Mouse (Mus musculus): ENCODE results near the gene Rbfox1. TPM values are rescaled to one million over a fixed set of nuclear protein-coding genes. Genes with fewer than 3 reads are reported as not detected.

Gene Rbfox1
- total and polyA plus RNA-seq, 3 experiments, result not detected

- Histone ChIP-seq H3K4me1 (ENCODE audit: control insufficient read depth in 1 of 2, insufficient read depth in 2 of 2, low read length in 2 of 2) (no peaks in the 10 kb centered on the region), H3K9ac (ENCODE audit: control insufficient read depth, low read depth, low read length, poor library complexity, severe bottlenecking) (no peak overlapping the region), H3K79me2 (ENCODE audit: control insufficient read depth, insufficient read depth, low read length, poor library complexity) (no peaks in the 10 kb centered on the region), H3K4me3 (ENCODE audit: control insufficient read depth in 1 of 2, insufficient read depth in 1 of 2, low read depth in 2 of 2, low read length in 2 of 2) (no peak overlapping the region), H3K27ac (ENCODE audit: control insufficient read depth, low read depth, low read length) (no peak overlapping the region), H3K36me3 (ENCODE audit: control insufficient read depth in 1 of 2, insufficient read depth in 2 of 2, low read length in 2 of 2) (no peaks in the 10 kb centered on the region), H3K27me3 (ENCODE audit: control insufficient read depth in 1 of 2, insufficient read depth in 2 of 2, low read length in 2 of 2) (no peaks in the 10 kb centered on the region), H3K9me3 (replicated peaks; ENCODE audit: insufficient read depth, low read length) (no peaks in the 10 kb centered on the region)
- DNase-seq (ENCODE audit: low read depth, low spot score), result no peak
- no peak for TF ChIP-seq E2F4 (IDR thresholded peaks at IDR 0.05; ENCODE audit: borderline replicate concordance, low read depth, low read length)
- TF ChIP-seq KAT2A (conservative IDR thresholded peaks at IDR 0.05; ENCODE audit: low read depth, low read length), result no peak
- TF ChIP-seq MYB (IDR thresholded peaks at IDR 0.05; ENCODE audit: low read depth, low read length), result no peak
Observed at GRCm38 (mm10) chr16:6851393-6851792, 966.2 kb downstream of the Rbfox1 start.

DNA sequence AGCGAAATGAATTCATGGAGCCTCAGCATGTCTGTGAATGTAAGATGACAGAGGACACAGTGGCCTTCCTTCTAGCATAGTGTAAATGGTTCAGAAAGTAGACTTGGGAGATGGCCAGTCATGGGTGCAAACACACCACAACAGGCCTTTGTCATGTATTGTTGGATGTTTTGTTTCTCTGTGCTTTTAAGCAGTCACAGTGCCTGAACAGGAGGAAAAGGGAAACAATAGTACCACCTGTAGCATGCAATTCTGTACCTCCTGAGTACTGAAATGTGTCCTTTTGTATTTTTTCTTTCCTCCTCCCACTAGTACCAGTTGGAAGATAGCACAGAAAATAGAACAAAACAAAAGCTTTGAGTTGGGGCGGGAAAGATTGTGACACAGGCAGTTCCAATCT, 968.6 kb downstream of the Rbfox1 start:
- no peak for TF ChIP-seq ETS1 (IDR thresholded peaks at IDR 0.05; ENCODE audit: low read depth, low read length)
- TF ChIP-seq TAL1 (IDR thresholded peaks at IDR 0.05; ENCODE audit: low read length), result no peak
- TF ChIP-seq JUND (IDR thresholded peaks at IDR 0.05; ENCODE audit: low read depth, low read length), result no peak
- no peak for TF ChIP-seq POLR2AphosphoS5 (IDR thresholded peaks at IDR 0.05; ENCODE audit: borderline replicate concordance, low read depth, low read length)
- TF ChIP-seq SMC3 (IDR thresholded peaks at IDR 0.05; ENCODE audit: low read depth, low read length), result no peak
- no peak for TF ChIP-seq CTCF (IDR thresholded peaks at IDR 0.05 in 2 of 3, conservative IDR thresholded peaks at IDR 0.05 in 1 of 3; ENCODE audit: control insufficient read depth in 1 of 3, insufficient read depth in 1 of 3, low read depth in 2 of 3, low read length in 3 of 3, poor library complexity in 1 of 3, severe bottlenecking in 1 of 3)
- no peak for TF ChIP-seq MYB (IDR thresholded peaks at IDR 0.05; ENCODE audit: low read depth, low read length)
- TF ChIP-seq RAD21 (IDR thresholded peaks at IDR 0.05; ENCODE audit: low read depth, low read length), result no peak
- no peak overlapping the region for H3K9ac ChIP-seq (ENCODE audit: control insufficient read depth, low read depth, low read length, poor library complexity, severe bottlenecking)
- no peaks in the 10 kb centered on the region for H3K4me1 ChIP-seq (ENCODE audit: control insufficient read depth in 1 of 2, insufficient read depth in 2 of 2, low read length in 2 of 2)
- DNase-seq (ENCODE audit: low read depth, low spot score), result no peak
- no peaks in the 10 kb centered on the region for H3K27me3 ChIP-seq (ENCODE audit: control insufficient read depth in 1 of 2, insufficient read depth in 2 of 2, low read length in 2 of 2)
- H3K27ac ChIP-seq (ENCODE audit: control insufficient read depth, low read depth, low read length), result no peak overlapping the region
- no peak overlapping the region for H3K4me3 ChIP-seq (ENCODE audit: control insufficient read depth in 1 of 2, insufficient read depth in 1 of 2, low read depth in 2 of 2, low read length in 2 of 2)
- no peaks in the 10 kb centered on the region for H3K36me3 ChIP-seq (ENCODE audit: control insufficient read depth in 1 of 2, insufficient read depth in 2 of 2, low read length in 2 of 2)
- no peaks in the 10 kb centered on the region for H3K79me2 ChIP-seq (ENCODE audit: control insufficient read depth, insufficient read depth, low read length, poor library complexity)
- no peaks in the 10 kb centered on the region for H3K9me3 ChIP-seq (replicated peaks; ENCODE audit: insufficient read depth, low read length)

DNA sequence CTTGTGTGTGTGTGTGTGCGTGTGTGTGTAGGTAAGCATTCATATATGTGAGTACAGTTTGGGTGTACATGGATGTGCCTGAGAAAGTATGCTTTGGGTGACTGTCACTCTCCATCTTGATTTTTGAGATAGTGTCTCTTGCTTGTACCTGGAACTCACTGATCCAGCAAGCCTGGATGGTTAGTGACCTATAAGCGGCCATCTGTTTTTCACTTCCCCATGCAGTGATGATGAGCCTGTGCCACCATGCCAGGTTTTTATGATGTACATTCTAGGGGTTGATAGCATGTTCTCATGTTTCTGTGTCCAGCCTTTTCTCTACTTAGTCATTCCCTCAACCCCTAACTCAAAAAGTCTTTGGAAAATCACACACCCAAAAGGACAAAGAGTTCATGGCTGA, 976.5 kb downstream of the Rbfox1 start:
- DNase-seq (ENCODE audit: low read depth, low spot score), result no peak
- Histone ChIP-seq H3K9me3 (replicated peaks; ENCODE audit: insufficient read depth, low read length) (no peaks in the 10 kb centered on the region), H3K36me3 (ENCODE audit: control insufficient read depth in 1 of 2, insufficient read depth in 2 of 2, low read length in 2 of 2) (no peaks in the 10 kb centered on the region), H3K79me2 (ENCODE audit: control insufficient read depth, insufficient read depth, low read length, poor library complexity) (no peaks in the 10 kb centered on the region), H3K9ac (ENCODE audit: control insufficient read depth, low read depth, low read length, poor library complexity, severe bottlenecking) (no peak overlapping the region), H3K4me3 (ENCODE audit: control insufficient read depth in 1 of 2, insufficient read depth in 1 of 2, low read depth in 2 of 2, low read length in 2 of 2) (no peak overlapping the region), H3K27ac (ENCODE audit: control insufficient read depth, low read depth, low read length) (no peak overlapping the region), H3K27me3 (ENCODE audit: control insufficient read depth in 1 of 2, insufficient read depth in 2 of 2, low read length in 2 of 2) (no peaks in the 10 kb centered on the region), H3K4me1 (ENCODE audit: control insufficient read depth in 1 of 2, insufficient read depth in 2 of 2, low read length in 2 of 2) (no peaks in the 10 kb centered on the region)
- no peak for TF ChIP-seq UBTF (IDR thresholded peaks at IDR 0.05; ENCODE audit: borderline replicate concordance, insufficient read depth, low read depth, low read length)
- TF ChIP-seq MAFK (IDR thresholded peaks at IDR 0.05; ENCODE audit: borderline replicate concordance, low read depth, low read length), result no peak
- no peak for TF ChIP-seq E2F4 (IDR thresholded peaks at IDR 0.05; ENCODE audit: borderline replicate concordance, low read depth, low read length)
- TF ChIP-seq KAT2A (conservative IDR thresholded peaks at IDR 0.05; ENCODE audit: low read depth, low read length), result no peak
- no peak for TF ChIP-seq HCFC1 (IDR thresholded peaks at IDR 0.05; ENCODE audit: low read depth, low read length)
- TF ChIP-seq ZKSCAN1 (IDR thresholded peaks at IDR 0.05; ENCODE audit: low read depth, low read length), result no peak
- TF ChIP-seq USF1 (IDR thresholded peaks at IDR 0.05; ENCODE audit: low read depth, low read length), result no peak
- TF ChIP-seq ELF1 (IDR thresholded peaks at IDR 0.05; ENCODE audit: low read depth, low read length), result no peak
- TF ChIP-seq POLR2A (IDR thresholded peaks at IDR 0.05; ENCODE audit: control insufficient read depth in 1 of 2, insufficient read depth in 1 of 2, low read depth in 1 of 2, low read length in 2 of 2, poor library complexity in 1 of 2), result no peak
- no peak for TF ChIP-seq ETS1 (IDR thresholded peaks at IDR 0.05; ENCODE audit: low read depth, low read length)
- TF ChIP-seq MAZ (IDR thresholded peaks at IDR 0.05; ENCODE audit: low read depth, low read length), result no peak
- no peak for TF ChIP-seq SIN3A (IDR thresholded peaks at IDR 0.05; ENCODE audit: low read length)
- TF ChIP-seq CTCF (IDR thresholded peaks at IDR 0.05 in 2 of 3, conservative IDR thresholded peaks at IDR 0.05 in 1 of 3; ENCODE audit: control insufficient read depth in 1 of 3, insufficient read depth in 1 of 3, low read depth in 2 of 3, low read length in 3 of 3, poor library complexity in 1 of 3, severe bottlenecking in 1 of 3), result no peak
- TF ChIP-seq EP300 (IDR thresholded peaks at IDR 0.05; ENCODE audit: low read depth in 1 of 2, low read length in 2 of 2), result no peak
- no peak for TF ChIP-seq NELFE (IDR thresholded peaks at IDR 0.05; ENCODE audit: low read depth, low read length)
- TF ChIP-seq MYB (IDR thresholded peaks at IDR 0.05; ENCODE audit: low read depth, low read length), result no peak
- TF ChIP-seq ZC3H11A (IDR thresholded peaks at IDR 0.05; ENCODE audit: low read depth, low read length), result no peak
